Mouse (Mus musculus) bone marrow, adult 2 months (tissue): ENCODE measurements around the gene Limch1. TPM values are rescaled to one million over a fixed set of nuclear protein-coding genes. Genes with fewer than 3 reads are reported as not detected.

ENCODE experiments used
- H3K27ac ChIP-seq: fragments of 200-500 bp; 2 replicates; pipeline ENCODE4 v1.5.1; 2012; ENCODE audit warnings: low read depth, mild to moderate bottlenecking, control low read depth, inconsistent platforms, low read length; ENCODE audit not compliant: control insufficient read depth, poor library complexity, insufficient read depth
- H3K4me1 ChIP-seq: fragments of 200-500 bp; 2 replicates; pipeline ENCODE4 v1.6.1; 2011; ENCODE audit warnings: low read length; ENCODE audit not compliant: control insufficient read depth, insufficient read depth
- H3K4me3 ChIP-seq: fragments of 200-500 bp; replicated peaks from 2 replicates; pipeline ENCODE3; 2011; ENCODE audit warnings: mild to moderate bottlenecking, low read depth, low read length, control low read depth; ENCODE audit not compliant: control insufficient read depth
- CTCF ChIP-seq: fragments of 200-500 bp; IDR thresholded peaks from 2 replicates; pipeline ENCODE4 v1.5.1; 2011; ENCODE audit warnings: low read length, control low read depth; ENCODE audit not compliant: control insufficient read depth, insufficient read depth
- POLR2A ChIP-seq: fragments of 200-500 bp; IDR thresholded peaks from 2 replicates; pipeline ENCODE4 v1.6.1; 2011; ENCODE audit warnings: low read depth, mild to moderate bottlenecking, control low read depth, low read length, borderline replicate concordance; ENCODE audit not compliant: control insufficient read depth
- WGBS: fragments of 180-500 bp; shearing (Covaris S2); methylation state at CpG from one replicate; pipeline ENCODE4 v1.1.7; 2018; 5-methylcytosine and 5-hydroxymethylcytosine counted together
- polyA plus RNA-seq: library from polyadenylated mRNA; stranded (reverse); fragments of >200 nt; gene quantifications from 2 replicates; pipeline ENCODE4 v1.2.4, GENCODE M21; 2011; ENCODE audit warnings: low replicate concordance; ENCODE audit not compliant: missing spikeins, insufficient read depth, insufficient read length

The Limch1 gene
- polyA plus RNA-seq = 13.5 and 17.4 TPM in 2 replicates

- WGBS = 4% methylated on average over 36 of the region's 50 CpGs
- TF ChIP-seq CTCF = no peak
- TF ChIP-seq POLR2A = no peak
- Histone ChIP-seq H3K4me1 (no peaks in the 10 kb centered on the region), H3K27ac (no peak within 1 kb of the TSS), H3K4me3 (no peak within 1 kb of the TSS)
Observed at GRCm38 (mm10) chr5:66745390-66745995, at the start of gene Limch1. Gene Limch1 (plus strand): TSS chr5:66745827.

GRCm38 (mm10) chr5:66697119-66697518 is 48.5 kb upstream of the Limch1 start:
- peak; percentile 35 for TF ChIP-seq CTCF
- TF ChIP-seq POLR2A = no peak
- Histone ChIP-seq H3K4me3 (no peak overlapping the region), H3K4me1 (no peaks in the 10 kb centered on the region), H3K27ac (no peak overlapping the region)

- Histone ChIP-seq H3K4me1 (no peaks in the 10 kb centered on the region), H3K4me3 (no peak overlapping the region), H3K27ac (no peak overlapping the region)
- TF ChIP-seq POLR2A (no peak), CTCF (no peak)
- 68% methylated on average over 6 of the region's 6 CpGs for WGBS
Observed at GRCm38 (mm10) chr5:66699911-66700310, 45.7 kb upstream of the Limch1 start.

GRCm38 (mm10) chr5:66701951-66702350 is 43.7 kb upstream of the Limch1 start:
- Histone ChIP-seq H3K4me1 (no peaks in the 10 kb centered on the region), H3K27ac (no peak overlapping the region), H3K4me3 (no peak overlapping the region)
- no peak for TF ChIP-seq POLR2A
- no peak for TF ChIP-seq CTCF
- WGBS = 73% methylated on average over 4 of the region's 4 CpGs

GRCm38 (mm10) chr5:66703317-66704004 is 42.2 kb upstream of the Limch1 start:
- Histone ChIP-seq H3K4me1 (no peaks in the 10 kb centered on the region), H3K27ac (no peak overlapping the region), H3K4me3 (no peak overlapping the region)
- no peak for TF ChIP-seq CTCF
- no peak for TF ChIP-seq POLR2A
- 71% methylated on average over 10 of the region's 10 CpGs for WGBS

GRCm38 (mm10) chr5:66707859-66708258 is 37.8 kb upstream of the Limch1 start:
- Histone ChIP-seq H3K27ac (no peak overlapping the region), H3K4me3 (no peak overlapping the region), H3K4me1 (no peaks in the 10 kb centered on the region)
- 73% methylated on average over 5 of the region's 5 CpGs for WGBS
- TF ChIP-seq POLR2A = no peak
- no peak for TF ChIP-seq CTCF

GRCm38 (mm10) chr5:66710445-66711019 is 35.1 kb upstream of the Limch1 start:
- Histone ChIP-seq H3K4me1 (no peaks in the 10 kb centered on the region), H3K27ac (no peak overlapping the region), H3K4me3 (no peak overlapping the region)
- TF ChIP-seq POLR2A (no peak), CTCF (no peak)
- WGBS = 14% methylated on average over 4 of the region's 4 CpGs

GRCm38 (mm10) chr5:66712801-66713200 is 32.8 kb upstream of the Limch1 start:
- Histone ChIP-seq H3K4me1 (no peaks in the 10 kb centered on the region), H3K27ac (no peak overlapping the region), H3K4me3 (no peak overlapping the region)
- WGBS = 78% methylated on average over 6 of the region's 6 CpGs
- TF ChIP-seq CTCF (no peak), POLR2A (no peak)
